Mouse (Mus musculus) splenic B cell, adult 2 months (primary cell): ENCODE data around the gene Cpne8.

Experiments used
- DNase-seq: peaks from one replicate; pipeline ENCODE4 v3.0.0-alpha.2; 2011; ENCODE audit warnings: low read depth, low spot score
- H3K27me3 ChIP-seq: 2 replicates; pipeline ENCODE4 v1.6.1; 2012; ENCODE audit warnings: mild to moderate bottlenecking, low read length, moderate library complexity, mixed read lengths; ENCODE audit not compliant: control insufficient read depth, poor library complexity, insufficient read depth, severe bottlenecking
- H3K36me3 ChIP-seq: 2 replicates; pipeline ENCODE4 v1.6.1; 2012; ENCODE audit warnings: mild to moderate bottlenecking, low read length, moderate library complexity, mixed read lengths; ENCODE audit not compliant: control insufficient read depth, poor library complexity, insufficient read depth, severe bottlenecking

The Cpne8 gene

GRCm38 (mm10) chr15:90463281-90463680 is 216.0 kb downstream of the Cpne8 start:
- no peak for DNase-seq
- Histone ChIP-seq H3K36me3 (no peaks in the 10 kb centered on the region), H3K27me3 (no peaks in the 10 kb centered on the region)

GRCm38 (mm10) chr15:90446076-90446475 is 233.2 kb downstream of the Cpne8 start:
- no peaks in the 10 kb centered on the region for H3K36me3 ChIP-seq
- no peaks in the 10 kb centered on the region for H3K27me3 ChIP-seq
- DNase-seq = no peak
